Mouse (Mus musculus) megakaryocyte-erythroid progenitor cell, adult 5-6 weeks (primary cell): Measurements from ENCODE around the gene Dmpk. TPM values are rescaled to one million over a fixed set of nuclear protein-coding genes. Genes with fewer than 3 reads are reported as not detected.
A peak's percentile ranks its signal among the peaks of the same experiment; 100 is the strongest.
"Not testable (repeated sequence)": the region's sequence is repeated elsewhere in the genome, so short reads cannot be mapped to it uniquely, and the experiment has no call there.

ENCODE experiments used
- ATAC-seq: replicated peaks from 2 replicates; pipeline ENCODE4 v1.8.0; 2016; ENCODE audit warnings: mild to moderate bottlenecking, inconsistent platforms; ENCODE audit not compliant: severe bottlenecking, poor library complexity, low FRiP score, low TSS enrichment
- total RNA-seq, 2 experiments: library from RNA; stranded (forward) in 1 of 2; stranded (reverse) in 1 of 2; fragments of 200-1000, 215-1000 nt in 1 of 2; fragments of >200 nt in 1 of 2; fragmentation: Nextera tagmentation in 1 of 2; gene quantifications; 2 replicates each; pipeline ENCODE4 v1.2.3; 2014 to 2017

Dmpk gene
- total RNA-seq (2014; fragmentation: Nextera tagmentation) = 15.1 and 19.8 TPM in 2 replicates
- 3.9 and 7.5 TPM in 2 replicates for total RNA-seq (2017)

DNA sequence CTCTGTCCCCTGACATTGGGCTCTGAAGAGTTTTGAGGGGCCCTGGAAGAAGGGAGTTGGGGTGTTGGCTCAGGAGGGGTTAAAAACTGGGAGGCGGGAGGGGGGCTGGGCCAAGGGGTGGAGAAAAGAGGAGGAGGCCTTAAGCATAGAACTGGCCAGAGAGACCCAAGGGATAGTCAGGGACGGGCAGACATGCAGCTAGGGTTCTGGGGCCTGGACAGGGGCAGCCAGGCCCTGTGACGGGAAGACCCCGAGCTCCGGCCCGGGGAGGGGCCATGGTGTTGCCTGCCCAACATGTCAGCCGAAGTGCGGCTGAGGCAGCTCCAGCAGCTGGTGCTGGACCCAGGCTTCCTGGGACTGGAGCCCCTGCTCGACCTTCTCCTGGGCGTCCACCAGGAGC is at the start of gene Dmpk:
Dmpk (plus strand) TSS at position 149 of the 400 bp plus-strand sequence.
- ATAC-seq = no peak

DNA sequence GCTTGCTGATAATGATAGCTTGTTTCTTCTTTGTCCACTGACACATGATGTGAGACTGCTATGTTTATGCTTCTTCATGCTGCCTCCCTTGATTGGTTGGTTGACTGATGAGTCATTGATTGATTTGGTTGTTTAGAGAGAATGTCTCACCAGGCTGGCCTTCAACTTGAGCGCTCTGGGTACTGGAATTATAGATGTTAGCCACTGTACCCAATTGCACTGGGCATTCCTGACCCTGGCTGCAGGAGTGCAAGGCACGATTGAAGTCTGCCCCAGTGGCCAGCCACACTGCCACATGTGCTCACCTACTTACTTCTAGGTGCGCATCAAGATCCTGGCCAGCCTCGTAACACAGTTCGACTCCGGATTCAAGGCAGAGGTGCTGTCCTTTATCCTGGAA is 39.0 kb upstream of the Dmpk start:
- no peak for ATAC-seq

DNA sequence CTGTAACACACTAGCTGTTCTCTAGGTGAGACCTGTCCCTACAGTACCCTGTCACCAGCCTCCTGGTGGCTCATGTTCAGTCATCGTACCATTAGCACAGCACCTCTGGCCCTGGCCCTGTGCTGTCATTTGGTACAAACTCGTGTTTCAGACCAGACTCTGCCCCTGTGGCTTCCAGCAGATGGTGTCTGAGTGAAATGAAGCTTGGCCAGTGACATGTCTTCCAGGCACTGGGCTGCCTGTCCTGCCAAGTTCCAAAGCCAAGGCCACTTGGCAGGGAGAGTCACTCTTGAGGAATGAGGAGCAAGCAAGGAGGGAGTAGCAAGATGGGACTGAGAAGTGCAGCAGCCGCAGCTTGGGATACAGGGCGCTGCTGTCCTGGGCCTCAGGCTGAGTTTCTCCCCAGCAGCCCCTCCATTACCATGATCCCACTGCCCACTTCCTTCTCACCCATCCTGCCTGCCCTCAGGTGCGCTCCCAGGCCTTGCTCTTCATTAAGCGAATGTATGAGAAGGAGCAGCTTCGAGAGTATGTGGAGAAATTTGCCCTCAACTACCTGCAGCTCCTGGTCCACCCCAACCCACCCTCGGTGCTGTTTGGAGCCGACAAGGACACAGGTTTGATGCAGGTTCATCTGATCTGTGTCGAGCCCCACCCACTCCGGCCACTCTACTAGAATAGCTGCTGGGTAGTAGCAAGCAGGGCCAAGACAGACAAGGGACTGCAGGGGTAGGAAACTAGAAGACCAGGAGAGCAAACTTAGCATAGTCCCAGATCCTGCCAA is 37.2 kb upstream of the Dmpk start:
- ATAC-seq = no peak

DNA sequence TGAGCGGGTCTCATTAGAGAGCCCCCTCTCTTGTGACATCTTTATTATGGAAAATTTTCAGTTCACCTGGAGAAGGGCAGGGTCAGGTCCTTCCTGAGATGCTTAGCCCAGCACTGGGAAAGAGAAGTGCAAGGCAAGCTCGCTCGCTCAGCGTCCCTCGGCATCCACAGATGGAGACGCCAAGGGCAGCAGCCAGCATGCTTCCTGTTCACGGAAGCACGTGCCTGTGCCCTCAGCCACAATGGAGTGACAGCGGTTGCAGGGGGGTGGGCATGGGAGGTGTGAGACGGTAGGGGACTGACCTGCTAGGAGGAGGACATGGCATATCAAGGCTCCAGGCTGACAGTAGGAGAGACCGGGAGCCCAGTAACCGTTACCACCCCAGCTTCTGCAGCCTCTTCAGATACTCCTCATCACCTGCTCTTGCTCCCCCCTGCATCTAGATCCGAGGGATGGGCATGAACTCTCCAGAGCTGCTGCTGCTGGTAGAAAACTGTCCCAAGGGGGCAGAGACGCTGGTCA is 35.6 kb upstream of the Dmpk start:
- no peak for ATAC-seq

DNA sequence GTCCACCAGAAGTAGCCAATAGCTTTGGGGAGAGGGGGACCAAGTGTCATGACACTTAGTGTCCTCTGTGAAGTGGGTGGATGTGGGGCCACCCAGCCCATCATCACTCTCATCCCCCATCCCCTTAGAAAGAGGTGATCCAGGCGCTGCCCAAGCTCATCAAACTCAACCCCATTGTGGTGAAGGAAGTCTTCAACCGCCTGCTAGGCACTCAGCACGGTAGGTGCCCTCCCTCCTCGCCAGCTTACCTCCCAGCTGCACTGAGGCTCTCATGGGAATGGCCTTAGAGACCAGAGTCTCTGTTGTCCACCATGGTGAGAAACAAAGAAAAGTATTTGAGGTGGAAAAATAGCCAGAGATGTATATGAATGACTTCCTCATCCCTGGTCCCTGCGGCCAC is 34.4 kb upstream of the Dmpk start:
- no peak for ATAC-seq

DNA sequence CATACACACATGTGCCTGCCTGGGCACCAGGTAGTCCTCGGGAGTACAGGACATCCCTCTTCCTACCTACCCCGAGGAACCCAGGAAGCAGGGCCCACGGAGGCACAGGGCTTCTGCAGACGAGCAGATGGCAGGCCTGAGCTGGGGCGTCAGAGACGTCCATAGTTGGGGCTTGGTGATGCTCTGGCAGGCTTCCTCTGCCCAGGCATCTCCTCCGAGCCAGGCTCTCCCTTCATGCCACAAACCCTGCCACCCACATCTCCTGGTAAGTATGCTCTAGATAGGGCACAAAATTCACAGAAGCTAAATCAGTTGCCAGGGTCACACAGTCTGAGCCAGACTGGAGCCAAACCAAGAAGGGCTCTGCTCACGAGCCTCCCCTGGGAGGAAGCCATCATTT is 33.5 kb upstream of the Dmpk start:
- ATAC-seq = no peak

DNA sequence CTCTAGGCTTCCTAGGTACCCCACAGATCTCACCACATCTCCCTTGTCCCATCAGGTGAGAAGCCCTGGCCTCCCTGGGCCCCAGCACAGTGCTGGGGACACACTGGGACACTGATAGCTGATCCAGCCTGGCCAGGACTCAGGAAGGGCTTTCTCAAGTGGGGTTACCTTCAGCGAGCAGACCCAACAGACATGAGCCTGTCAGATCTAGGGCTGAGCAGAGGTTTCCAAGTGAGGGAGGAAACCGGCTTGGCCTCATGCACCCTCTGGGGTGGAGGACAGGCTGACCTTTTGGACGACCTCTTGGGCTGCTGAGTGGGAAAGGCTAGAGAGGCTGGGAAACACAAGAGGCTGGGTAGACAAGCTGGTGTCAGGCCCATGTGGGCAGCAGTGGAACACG is 32.5 kb upstream of the Dmpk start:
- no peak for ATAC-seq

DNA sequence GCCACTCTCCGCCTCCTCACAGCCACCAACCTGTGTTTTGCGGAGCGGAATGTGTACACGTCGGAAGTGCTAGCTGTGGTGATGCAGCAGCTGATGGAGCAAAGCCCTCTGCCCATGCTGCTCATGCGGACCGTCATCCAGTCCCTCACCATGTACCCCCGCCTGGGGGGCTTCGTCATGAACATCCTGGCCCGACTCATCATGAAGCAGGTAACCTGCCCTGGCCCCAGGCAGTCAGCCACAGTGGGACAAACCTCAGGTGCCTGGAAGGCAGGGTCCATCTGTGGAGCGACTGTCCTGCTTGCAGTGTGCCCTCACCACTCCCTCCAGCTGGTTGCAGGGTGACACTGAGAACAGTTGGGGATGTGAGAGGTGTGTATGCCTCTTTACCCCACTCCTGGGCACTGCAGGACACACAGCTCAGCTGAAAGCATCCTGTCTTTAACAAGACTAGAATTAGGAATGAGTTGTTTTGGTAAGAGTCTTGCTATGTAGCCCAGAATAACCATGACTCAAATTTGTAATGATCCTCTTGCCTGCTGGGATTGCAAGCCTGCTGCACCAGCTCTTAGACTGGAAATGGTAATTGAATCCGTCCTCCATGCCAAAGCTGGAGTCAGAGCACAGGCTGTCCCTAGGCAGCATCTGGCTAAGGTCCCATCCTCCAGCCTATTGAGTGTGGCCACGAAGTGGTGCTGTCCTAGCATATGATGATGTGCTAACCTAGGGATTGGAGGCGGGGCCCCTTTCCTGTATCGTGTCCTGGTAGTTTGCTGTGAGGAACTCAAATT is 31.1 kb upstream of the Dmpk start:
- ATAC-seq = no peak

DNA sequence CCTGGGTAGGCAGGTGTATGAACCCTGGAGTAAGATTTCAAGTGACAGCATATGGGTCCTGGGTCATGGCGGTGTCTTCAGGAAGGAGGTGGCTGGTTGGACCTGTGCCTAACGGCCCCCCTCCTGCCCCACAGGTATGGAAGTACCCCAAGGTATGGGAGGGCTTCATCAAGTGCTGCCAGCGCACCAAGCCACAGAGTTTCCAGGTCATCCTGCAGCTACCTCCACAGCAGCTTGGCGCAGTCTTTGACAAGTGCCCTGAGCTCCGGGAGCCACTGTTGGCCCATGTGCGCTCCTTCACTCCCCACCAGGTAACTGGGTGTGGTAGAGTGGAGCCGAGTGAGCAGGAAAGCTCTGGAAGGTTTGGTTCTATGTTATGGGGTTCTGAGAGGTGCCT is 30.5 kb upstream of the Dmpk start:
- ATAC-seq = no peak

DNA sequence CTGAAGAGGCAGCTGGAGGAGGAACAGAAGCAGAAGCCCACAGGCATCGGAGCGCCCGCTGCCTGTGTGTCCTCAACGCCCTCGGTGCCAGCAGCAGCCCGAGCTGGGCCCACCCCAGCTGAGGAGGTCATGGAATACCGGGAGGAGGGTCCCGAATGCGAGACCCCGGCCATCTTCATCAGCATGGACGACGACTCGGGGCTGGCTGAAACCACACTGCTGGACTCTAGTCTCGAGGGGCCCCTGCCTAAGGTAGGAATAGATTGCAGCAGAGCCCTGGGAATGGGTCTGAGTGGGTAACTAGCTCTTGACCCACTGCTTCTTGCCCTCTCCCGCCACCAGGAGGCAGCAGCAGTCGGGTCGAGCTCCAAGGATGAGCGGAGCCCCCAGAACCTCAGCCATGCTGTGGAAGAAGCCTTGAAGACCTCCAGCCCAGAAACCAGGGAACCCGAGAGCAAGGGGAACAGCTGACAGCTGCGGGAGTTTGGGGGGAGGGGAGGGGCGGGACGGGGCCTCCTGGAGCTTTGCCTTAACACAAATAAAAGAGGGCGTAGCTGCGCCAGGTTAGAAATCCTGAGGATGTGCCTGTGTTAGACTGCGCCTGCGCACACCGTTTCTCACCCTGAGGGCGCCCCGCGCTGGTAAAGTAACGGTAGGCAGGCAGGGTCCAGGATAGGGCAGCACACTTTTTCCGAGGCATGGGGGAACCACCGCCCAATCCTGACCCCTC is 29.4 kb upstream of the Dmpk start, which contains the start of gene Rsph6a:
Rsph6a (plus strand) TSS at position 644 of the 730 bp plus-strand sequence.
- ATAC-seq = no peak

DNA sequence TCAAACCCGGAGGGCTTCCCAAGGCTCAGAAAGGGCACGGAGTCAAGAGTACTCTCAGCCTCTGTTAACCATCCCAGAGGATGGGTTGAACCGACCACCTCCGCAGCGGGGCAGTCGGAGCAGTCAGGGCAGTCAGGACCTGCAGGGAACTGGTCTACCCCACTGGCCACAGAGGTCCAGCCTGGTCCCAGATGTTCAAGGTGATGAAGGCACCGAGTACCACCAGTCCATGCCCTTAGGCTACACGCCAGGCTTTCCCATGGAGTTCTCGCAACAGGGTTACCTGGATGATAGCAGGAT is 28.9 kb upstream of the Dmpk start:
- ATAC-seq = no peak

DNA sequence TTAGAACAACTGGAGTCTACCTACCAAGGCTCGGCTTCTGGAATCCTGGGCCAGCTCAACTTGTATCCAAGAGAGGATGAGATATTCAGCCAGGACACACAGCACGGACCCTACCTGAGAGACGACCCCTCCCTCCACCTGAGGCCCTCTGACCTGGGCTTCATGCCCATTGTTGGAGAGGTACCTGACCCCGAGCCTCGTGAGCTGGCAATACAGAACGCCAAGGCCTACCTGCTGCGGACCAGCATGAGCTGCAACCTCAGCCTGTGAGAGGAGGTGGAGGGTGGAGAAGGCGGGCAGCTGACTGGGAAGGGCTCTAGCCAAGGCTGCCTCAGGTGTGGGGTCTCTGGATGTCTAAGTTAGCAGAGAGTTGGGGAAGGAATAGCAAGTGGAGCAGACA is 28.5 kb upstream of the Dmpk start:
- ATAC-seq = no peak

DNA sequence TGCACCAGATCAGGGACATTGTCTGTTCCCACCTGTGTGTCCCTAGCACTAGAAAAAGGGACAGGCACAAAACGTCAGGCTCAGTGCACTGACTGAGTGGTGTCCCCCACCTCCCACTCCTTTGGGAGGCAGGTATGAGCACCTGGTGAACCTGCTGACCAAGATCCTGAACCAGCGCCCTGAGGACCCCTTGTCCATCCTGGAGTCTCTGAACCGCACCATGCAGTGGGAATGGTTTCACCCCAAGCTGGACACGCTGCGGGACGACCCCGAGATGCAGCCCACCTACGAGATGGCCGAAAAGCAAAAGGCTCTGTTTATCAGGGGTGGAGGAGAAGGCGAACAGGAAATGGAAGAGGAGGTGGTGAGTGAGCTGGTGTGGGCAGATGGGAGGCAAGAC is 26.2 kb upstream of the Dmpk start:
- no peak for ATAC-seq

DNA sequence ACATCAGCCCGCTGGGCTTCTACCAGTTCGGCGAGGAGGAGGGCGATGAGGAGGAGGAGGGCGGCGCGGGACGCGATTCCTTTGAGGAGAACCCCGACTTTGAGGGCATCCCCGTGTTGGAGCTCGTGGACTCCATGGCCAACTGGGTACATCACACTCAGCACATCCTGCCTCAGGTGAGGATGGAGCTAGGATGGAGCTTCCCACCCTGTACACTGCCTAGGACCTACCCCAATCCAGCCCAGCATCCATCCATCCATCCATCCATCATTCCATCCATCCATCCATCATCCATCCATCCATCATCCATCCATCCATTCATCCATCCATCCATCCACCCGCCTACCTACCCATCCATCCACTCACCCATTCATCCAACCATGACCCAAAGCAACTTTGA is 17.8 kb upstream of the Dmpk start:
- no peak for ATAC-seq

DNA sequence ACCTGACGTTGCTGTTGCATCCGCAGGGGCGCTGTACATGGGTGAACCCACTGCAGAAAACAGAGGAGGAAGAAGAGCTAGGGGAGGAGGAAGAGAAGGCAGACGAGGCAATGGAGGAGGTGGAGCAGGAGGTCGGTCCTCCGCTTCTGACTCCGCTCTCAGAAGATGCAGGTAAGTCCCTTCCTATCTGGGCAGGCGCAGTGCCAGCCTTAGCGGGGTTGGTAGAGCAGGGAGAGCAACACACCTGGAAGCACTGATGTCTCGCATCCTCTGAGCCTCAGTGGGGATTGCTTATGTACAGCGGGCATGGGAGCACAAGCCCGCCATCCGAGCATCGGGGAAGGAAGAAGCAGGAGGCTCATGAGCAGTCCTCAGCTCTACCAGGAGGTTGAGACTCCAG is 16.6 kb upstream of the Dmpk start:
- 0 out of 2 replicates have a peak, but pooled peaks have one; percentile 27 for ATAC-seq

DNA sequence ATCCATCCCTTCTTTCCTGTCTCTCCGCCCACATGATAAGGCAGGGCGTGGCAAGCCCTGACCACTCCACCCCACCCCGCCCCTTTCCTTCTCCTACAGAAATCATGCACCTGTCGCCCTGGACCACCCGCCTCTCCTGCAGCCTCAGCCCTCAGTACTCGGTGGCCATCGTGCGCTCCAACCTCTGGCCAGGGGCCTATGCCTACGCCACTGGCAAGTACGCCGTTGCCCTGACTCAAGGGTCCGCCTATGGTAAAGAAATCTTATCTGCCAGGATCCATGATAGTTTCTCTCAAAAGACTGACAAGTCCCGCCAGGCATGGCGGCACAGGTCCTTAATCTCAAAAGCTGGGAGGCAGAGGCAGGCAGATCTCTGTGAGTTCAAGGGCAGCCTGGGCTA is 15.7 kb upstream of the Dmpk start:
- ATAC-seq = no peak

DNA sequence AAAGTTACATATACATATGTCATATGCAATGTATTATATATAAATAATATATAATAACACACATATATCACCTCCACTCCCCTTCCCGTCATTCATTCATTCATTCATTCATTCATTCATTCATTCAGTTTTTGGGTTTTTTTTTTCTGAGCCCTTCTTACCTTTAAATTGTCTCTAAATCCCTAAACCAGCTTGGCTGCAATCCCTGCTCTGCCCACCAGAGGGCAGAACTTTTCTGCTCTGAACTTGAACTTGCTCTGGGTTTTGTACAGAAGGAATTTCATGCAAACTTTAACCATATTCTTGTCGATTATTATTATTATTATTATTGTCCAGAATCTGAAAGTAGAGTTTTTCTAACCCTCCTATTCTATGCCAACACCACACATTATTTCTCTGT is 14.9 kb upstream of the Dmpk start:
- no peak; the same call in 1 of the 2 replicates for ATAC-seq

DNA sequence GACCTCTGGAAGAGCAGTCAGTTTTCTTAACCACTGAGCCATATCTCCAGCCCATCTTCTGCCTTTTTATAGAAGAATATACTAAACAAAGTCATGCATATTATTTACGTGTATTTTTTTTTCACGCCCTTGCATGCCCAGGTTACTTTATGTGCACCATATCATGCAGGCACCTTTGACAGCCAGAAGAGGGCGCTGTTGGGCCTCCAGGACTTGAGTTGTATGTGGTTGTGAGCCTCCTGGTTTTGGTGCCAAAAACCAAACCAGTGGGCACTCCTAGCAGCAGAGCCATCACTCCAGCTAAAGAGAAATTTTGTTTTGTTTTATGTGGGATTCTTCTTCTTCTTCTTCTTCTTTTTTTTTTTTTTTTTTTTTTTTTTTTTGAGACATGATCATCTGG is 14.1 kb upstream of the Dmpk start:
- no peak for ATAC-seq

DNA sequence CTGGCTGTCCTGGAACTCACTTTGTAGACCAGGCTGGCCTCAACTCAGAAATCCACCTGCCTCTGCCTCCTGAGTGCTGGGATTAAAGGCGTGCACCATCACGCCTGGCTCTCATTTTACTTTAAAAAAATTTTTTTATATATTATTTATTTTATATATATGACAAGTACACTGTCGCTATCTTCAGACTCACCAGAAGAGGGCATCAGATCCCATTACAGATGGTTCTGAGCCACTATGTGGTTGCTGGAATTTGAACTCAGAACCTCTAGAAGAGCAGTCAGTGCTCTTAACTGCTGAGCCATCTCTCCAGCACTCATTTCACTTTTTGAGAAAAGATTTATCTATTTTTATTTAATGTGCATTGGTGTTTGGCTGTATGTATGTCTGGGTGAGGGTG is 12.6 kb upstream of the Dmpk start:
- not testable (repeated sequence) for ATAC-seq

DNA sequence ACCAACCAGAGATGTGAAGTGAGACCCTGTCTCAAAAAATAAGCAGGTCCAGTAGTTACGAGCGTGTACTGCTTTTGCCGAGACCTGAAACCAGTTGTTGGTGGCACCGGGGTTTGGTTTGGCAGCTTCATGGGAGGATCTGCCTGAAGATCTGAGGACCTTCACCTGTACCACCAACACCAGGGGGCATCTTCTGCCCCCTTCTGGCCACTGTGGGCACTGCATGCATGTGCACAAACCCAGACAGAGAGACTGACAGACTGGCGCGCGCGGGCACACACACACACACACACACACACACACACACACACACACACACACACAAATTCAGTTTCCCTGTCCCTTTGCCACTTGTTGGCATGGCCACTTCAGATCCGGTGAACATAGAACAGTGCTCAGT is 10.1 kb upstream of the Dmpk start:
- ATAC-seq = no peak
